Mouse (Mus musculus) frontal cortex, postnatal 25 days (tissue): ENCODE data around the gene Bcor.

Experiments
- DNase-seq, 2 experiments: peaks; one replicate each; pipeline ENCODE4 v3.0.0; 2022; ENCODE audit warnings: low spot score in 2 of 2

Bcor gene

GRCm38 (mm10) chrX:12086674-12087510, 73.3 kb downstream of the Bcor start:
- no peak for DNase-seq

- no peak for DNase-seq
Observed at GRCm38 (mm10) chrX:12085949-12086348, 74.2 kb downstream of the Bcor start.

GRCm38 (mm10) chrX:12085290-12085689, 74.9 kb downstream of the Bcor start:
- DNase-seq = no peak

- DNase-seq = no peak
Observed at GRCm38 (mm10) chrX:12084698-12085097, 75.5 kb downstream of the Bcor start.

GRCm38 (mm10) chrX:12083631-12084030, 76.5 kb downstream of the Bcor start:
- no peak for DNase-seq

GRCm38 (mm10) chrX:12082736-12083135, 77.4 kb downstream of the Bcor start:
- DNase-seq = no peak

GRCm38 (mm10) chrX:12082184-12082583, 78.0 kb downstream of the Bcor start:
- DNase-seq = no peak

- DNase-seq = no peak
Observed at GRCm38 (mm10) chrX:12081741-12082155, 78.4 kb downstream of the Bcor start.

GRCm38 (mm10) chrX:12080904-12081740, 79.0 kb downstream of the Bcor start:
- no peak for DNase-seq

GRCm38 (mm10) chrX:12080095-12080903, 79.9 kb downstream of the Bcor start:
- no peak for DNase-seq

GRCm38 (mm10) chrX:12079309-12080094, 80.7 kb downstream of the Bcor start:
- no peak for DNase-seq

- DNase-seq = no peak
Observed at GRCm38 (mm10) chrX:12079059-12079308, 81.2 kb downstream of the Bcor start.

GRCm38 (mm10) chrX:12078195-12079058, 81.7 kb downstream of the Bcor start:
- DNase-seq = no peak

GRCm38 (mm10) chrX:12077601-12077980, 82.6 kb downstream of the Bcor start:
- DNase-seq = no peak

- peak in 1 of 2 experiments; percentile 46 for DNase-seq
Observed at GRCm38 (mm10) chrX:12076763-12077600, 83.2 kb downstream of the Bcor start.

GRCm38 (mm10) chrX:12072721-12073120, 87.4 kb downstream of the Bcor start:
- no peak for DNase-seq

- DNase-seq = no peak
Observed at GRCm38 (mm10) chrX:12068978-12069724, 91.0 kb downstream of the Bcor start.

- DNase-seq = no peak
Observed at GRCm38 (mm10) chrX:12067851-12068510, 92.2 kb downstream of the Bcor start.
